Mouse (Mus musculus) layer of hippocampus, postnatal 10 days (tissue): ENCODE data around the gene Jaml. TPM values are rescaled to one million over a fixed set of nuclear protein-coding genes. Genes with fewer than 3 reads are reported as not detected.

Source experiments
- total RNA-seq, 2 experiments: library from RNA; stranded (reverse); gene quantifications; 2 replicates each; pipeline ENCODE4 v1.2.3; 2021

The Jaml gene
- total RNA-seq, 2 experiments from 2014 or later: not detected

Other genes with a start within 250 kb of the Jaml start
- gene Kmt2a, start 197.9 kb upstream of the Jaml start, total RNA-seq: 10 to 100 TPM; 50.5 to 54.6 TPM
- gene Atp5l, start 158.4 kb upstream of the Jaml start, total RNA-seq: 100 to 1,000 TPM; 394 to 460 TPM
- gene Ube4a, start 113.6 kb upstream of the Jaml start, total RNA-seq: 100 to 1,000 TPM in 1 of 2 experiments, 10 to 100 TPM in 1; 92.4 to 104 TPM
- not detected for gene Cd3g, start 98.8 kb upstream of the Jaml start, total RNA-seq
- not detected for gene Cd3d, start 97.4 kb upstream of the Jaml start, total RNA-seq
- gene Cd3e, start 69.6 kb upstream of the Jaml start, total RNA-seq: not detected
- 1 to 10 TPM in 1 of 2 experiments, under 1 TPM in 1; 0.39 to 1.1 TPM for gene Mpzl2, start 39.4 kb upstream of the Jaml start, total RNA-seq
- gene Mpzl3, start 24.0 kb upstream of the Jaml start, total RNA-seq: 1 to 10 TPM; 3.1 to 3.7 TPM
- gene Scn2b, start 38.6 kb downstream of the Jaml start, total RNA-seq: 10 to 100 TPM; 75.1 to 79.0 TPM
- 1 to 10 TPM; 2.4 to 2.7 TPM for gene Scn4b, start 59.2 kb downstream of the Jaml start, total RNA-seq
- under 1 TPM in 1 of 2 experiments, not detected in 1; 0.20 TPM for gene BC049352, start 102.8 kb downstream of the Jaml start, total RNA-seq
- gene Tmprss4, start 124.9 kb downstream of the Jaml start, total RNA-seq: not detected
- gene Il10ra, start 190.0 kb downstream of the Jaml start, total RNA-seq: 1 to 10 TPM; 1.9 to 2.2 TPM
- not detected for gene Tmprss13, start 239.9 kb downstream of the Jaml start, total RNA-seq